Mouse (Mus musculus) ES-Bruce4 (cell line): Measurements from ENCODE around the gene Map7d2. TPM values are rescaled to one million over a fixed set of nuclear protein-coding genes. Genes with fewer than 3 reads are reported as not detected.

Experiments used
- H3K27ac ChIP-seq: 2 replicates; pipeline ENCODE4 v1.5.1; 2012; ENCODE audit warnings: low read length, inconsistent platforms; ENCODE audit not compliant: insufficient read depth
- H3K27me3 ChIP-seq: 2 replicates; pipeline ENCODE4 v1.6.1; 2012; ENCODE audit warnings: mild to moderate bottlenecking, low read length, inconsistent platforms; ENCODE audit not compliant: control insufficient read depth, poor library complexity, insufficient read depth, severe bottlenecking
- H3K36me3 ChIP-seq: 2 replicates; pipeline ENCODE4 v1.6.1; 2012; ENCODE audit warnings: inconsistent platforms, mild to moderate bottlenecking, low read length, moderate library complexity; ENCODE audit not compliant: control insufficient read depth, poor library complexity, insufficient read depth, severe bottlenecking
- H3K4me1 ChIP-seq: one replicate; pipeline ENCODE4 v1.8.1; 2011; ENCODE audit warnings: low read length; ENCODE audit not compliant: control insufficient read depth, insufficient read depth
- H3K4me3 ChIP-seq: 2 replicates; pipeline ENCODE4 v1.5.1; 2011; ENCODE audit warnings: low read depth, mild to moderate bottlenecking, low read length
- H3K9ac ChIP-seq: 2 replicates; pipeline ENCODE4 v1.6.1; 2012; ENCODE audit warnings: low read depth, mild to moderate bottlenecking, inconsistent platforms; ENCODE audit not compliant: poor library complexity, severe bottlenecking
- H3K9me3 ChIP-seq: replicated peaks from 2 replicates; pipeline ENCODE4 v1.6.1; 2012; ENCODE audit warnings: mild to moderate bottlenecking, low read length, inconsistent platforms; ENCODE audit not compliant: control insufficient read depth, poor library complexity, insufficient read depth, severe bottlenecking
- CTCF ChIP-seq: IDR thresholded peaks from one replicate; pipeline ENCODE4 v1.8.1; 2011; ENCODE audit warnings: low read depth, low read length
- EP300 ChIP-seq: IDR thresholded peaks from 2 replicates; pipeline ENCODE4 v1.6.1; 2011; ENCODE audit warnings: low read depth, low read length; ENCODE audit not compliant: insufficient read depth
- POLR2A ChIP-seq: IDR thresholded peaks from one replicate; pipeline ENCODE4 v1.8.1; 2011; ENCODE audit warnings: low read length; ENCODE audit not compliant: insufficient read depth
- polyA plus RNA-seq: library from polyadenylated mRNA; stranded (reverse); fragments of >200 nt; gene quantifications from 2 replicates; pipeline ENCODE4 v1.2.4, GENCODE M21; 2011; ENCODE audit warnings: low read depth; ENCODE audit not compliant: missing spikeins, insufficient read depth, insufficient read length

Map7d2 gene
- polyA plus RNA-seq = 14.4 and 16.8 TPM in 2 replicates

GRCm38 (mm10) chrX:159414130-159414828, at the start of gene Map7d2:
Map7d2 (plus strand) TSS chrX:159414572.
- Histone ChIP-seq H3K27me3 (no peaks in the 10 kb centered on the region), H3K27ac (no peak within 1 kb of the TSS), H3K9ac (peak within 1 kb of the TSS; percentile 82), H3K4me1 (no peaks in the 10 kb centered on the region), H3K4me3 (peak within 1 kb of the TSS; percentile 77), H3K36me3 (no peaks in the 10 kb centered on the region), H3K9me3 (no peaks in the 10 kb centered on the region; the same call in 1 of the 2 replicates)
- no peak for TF ChIP-seq EP300
- no peak for TF ChIP-seq POLR2A
- TF ChIP-seq CTCF = no peak

GRCm38 (mm10) chrX:159371831-159372752, 42.3 kb upstream of the Map7d2 start, which contains the start of gene Eif1ax:
Eif1ax (plus strand) TSS chrX:159372178.
- Histone ChIP-seq H3K36me3 (peaks cover 8% of the 10 kb centered on the region), H3K4me1 (no peaks in the 10 kb centered on the region), H3K27ac (peak within 1 kb of the TSS; percentile 0; the same call in 1 of the 2 replicates), H3K9me3 (no peaks in the 10 kb centered on the region), H3K4me3 (peak within 1 kb of the TSS; percentile 81), H3K27me3 (no peaks in the 10 kb centered on the region), H3K9ac (peak within 1 kb of the TSS; percentile 59)
- TF ChIP-seq POLR2A (no peak), EP300 (no peak), CTCF (no peak)

- H3K36me3 ChIP-seq = peaks cover 13% of the 10 kb centered on the region
- H3K27ac ChIP-seq = peak overlapping the region; percentile 0; the same call in 1 of the 2 replicates
- no peaks in the 10 kb centered on the region for H3K9me3 ChIP-seq
Measured at GRCm38 (mm10) chrX:159372753-159373144, 41.6 kb upstream of the Map7d2 start.

GRCm38 (mm10) chrX:159387105-159387504, 27.3 kb upstream of the Map7d2 start:
- no peak for TF ChIP-seq CTCF
- TF ChIP-seq EP300 = no peak
- TF ChIP-seq POLR2A = no peak
- Histone ChIP-seq H3K27ac (no peak overlapping the region), H3K36me3 (peaks cover 14% of the 10 kb centered on the region), H3K4me1 (no peaks in the 10 kb centered on the region), H3K9me3 (no peaks in the 10 kb centered on the region), H3K27me3 (no peaks in the 10 kb centered on the region), H3K9ac (no peak overlapping the region), H3K4me3 (no peak overlapping the region)

More at GRCm38 (mm10) chrX:159372753-159373144, 41.6 kb upstream of the Map7d2 start:
- H3K9ac ChIP-seq = peak overlapping the region; percentile 59
- H3K27me3 ChIP-seq = no peaks in the 10 kb centered on the region
- TF ChIP-seq EP300 (no peak), CTCF (no peak), POLR2A (no peak)
- no peaks in the 10 kb centered on the region for H3K4me1 ChIP-seq
- H3K4me3 ChIP-seq = peak overlapping the region; percentile 81

- no peak overlapping the region for H3K27ac ChIP-seq
- peaks cover 14% of the 10 kb centered on the region for H3K36me3 ChIP-seq
- no peaks in the 10 kb centered on the region for H3K9me3 ChIP-seq
- no peak overlapping the region for H3K4me3 ChIP-seq
- TF ChIP-seq EP300 (no peak), POLR2A (no peak), CTCF (no peak)
- H3K9ac ChIP-seq = no peak overlapping the region
- no peaks in the 10 kb centered on the region for H3K27me3 ChIP-seq
- H3K4me1 ChIP-seq = no peaks in the 10 kb centered on the region
Measured at GRCm38 (mm10) chrX:159388953-159389352, 25.4 kb upstream of the Map7d2 start.
